Mouse (Mus musculus) hindbrain, embryonic 12.5 days (tissue): ENCODE data around the gene 6330409D20Rik. TPM values are rescaled to one million over a fixed set of nuclear protein-coding genes. Genes with fewer than 3 reads are reported as not detected.

Experiments
- ATAC-seq: fragments of 200-750 bp; cut with Nextera tagmentation; 2 replicates; pipeline ENCODE4 v1.8.0; 2017; ENCODE audit warnings: moderate TSS enrichment; ENCODE audit not compliant: low FRiP score
- H3K27ac ChIP-seq: fragments of 300-500 bp; sonication (generic); 2 replicates; pipeline ENCODE4 v1.5.1; 2016; ENCODE audit warnings: mild to moderate bottlenecking
- H3K27me3 ChIP-seq: fragments of 300-500 bp; sonication (generic); 2 replicates; pipeline ENCODE4 v1.6.1; 2016; ENCODE audit warnings: mild to moderate bottlenecking
- H3K36me3 ChIP-seq: fragments of 300-500 bp; sonication (generic); 2 replicates; pipeline ENCODE4 v1.6.1; 2016; ENCODE audit warnings: mild to moderate bottlenecking
- H3K4me1 ChIP-seq: fragments of 300-500 bp; sonication (generic); 2 replicates; pipeline ENCODE4 v1.6.1; 2016
- H3K4me2 ChIP-seq: fragments of 300-500 bp; sonication (generic); replicated peaks from 2 replicates; pipeline ENCODE4 v1.6.1; 2016; ENCODE audit warnings: mild to moderate bottlenecking
- H3K4me3 ChIP-seq: fragments of 300-500 bp; sonication (generic); 2 replicates; pipeline ENCODE4 v1.5.1; 2016; ENCODE audit warnings: mild to moderate bottlenecking
- H3K9ac ChIP-seq: fragments of 300-500 bp; sonication (generic); 2 replicates; pipeline ENCODE4 v1.6.1; 2016; ENCODE audit warnings: mild to moderate bottlenecking, moderate library complexity
- H3K9me3 ChIP-seq: fragments of 300-500 bp; sonication (generic); replicated peaks from 2 replicates; pipeline ENCODE4 v1.6.1; 2016; ENCODE audit warnings: mild to moderate bottlenecking
- WGBS: fragments of 180-500 bp; shearing (Covaris S2); methylation state at CpG from one replicate; pipeline ENCODE4 v1.1.7; 2016; 5-methylcytosine and 5-hydroxymethylcytosine counted together
- polyA plus RNA-seq: library from polyadenylated mRNA; unstranded; fragments of >200 nt; fragmentation: Nextera tagmentation; extraction: Ambion mirVana; gene quantifications from 2 replicates; pipeline ENCODE4 v1.2.1, GENCODE M21; 2016

Gene 6330409D20Rik
- polyA plus RNA-seq, 1 experiment from 2014 or later, result 2.0 TPM

- no peak within 1 kb of the TSS for H3K9ac ChIP-seq
- H3K4me2 ChIP-seq, result no peak within 1 kb of the TSS
- H3K27me3 ChIP-seq, result no peaks in the 10 kb centered on the region
- no peak within 1 kb of the TSS for H3K27ac ChIP-seq
- ATAC-seq, result no peak
- H3K9me3 ChIP-seq, result no peaks in the 10 kb centered on the region
- no peak within 1 kb of the TSS for H3K4me3 ChIP-seq
- peaks cover 66% of the 10 kb centered on the region for H3K36me3 ChIP-seq
- 85% methylated on average over 2 of the region's 2 CpGs for WGBS
- H3K4me1 ChIP-seq, result no peaks in the 10 kb centered on the region
These were observed 36.8 kb downstream of the 6330409D20Rik start, which contains the start of gene Fpgs for GRCm38 (mm10) chr2:32704021-32704421. Gene Fpgs, minus strand, starts transcription at chr2:32704145.

- Histone ChIP-seq H3K36me3 (peaks cover 57% of the 10 kb centered on the region), H3K9me3 (no peaks in the 10 kb centered on the region), H3K27me3 (no peaks in the 10 kb centered on the region), H3K4me1 (no peaks in the 10 kb centered on the region), H3K9ac (no peak overlapping the region), H3K4me2 (no peak overlapping the region), H3K27ac (no peak overlapping the region), H3K4me3 (no peak overlapping the region)
- WGBS, result 97% methylated on average over 8 of the region's 8 CpGs
- ATAC-seq, result no peak
These were observed 37.8 kb downstream of the 6330409D20Rik start for GRCm38 (mm10) chr2:32703046-32703445.

- 88% methylated on average over 14 of the region's 14 CpGs for WGBS
- Histone ChIP-seq H3K9ac (no peak overlapping the region), H3K4me3 (no peak overlapping the region), H3K9me3 (no peaks in the 10 kb centered on the region), H3K27ac (no peak overlapping the region), H3K4me1 (no peaks in the 10 kb centered on the region), H3K4me2 (no peak overlapping the region), H3K27me3 (no peaks in the 10 kb centered on the region), H3K36me3 (peaks cover 38% of the 10 kb centered on the region)
- no peak for ATAC-seq
These were observed 39.7 kb downstream of the 6330409D20Rik start for GRCm38 (mm10) chr2:32700966-32701743.

- Histone ChIP-seq H3K36me3 (peaks cover 23% of the 10 kb centered on the region), H3K4me3 (no peak overlapping the region), H3K9ac (no peak overlapping the region), H3K27ac (no peak overlapping the region), H3K4me1 (no peaks in the 10 kb centered on the region), H3K4me2 (no peak overlapping the region), H3K9me3 (no peaks in the 10 kb centered on the region), H3K27me3 (no peaks in the 10 kb centered on the region)
- whole genome bisulfite sequencing, result 84% methylated on average over 6 of the region's 6 CpGs
- no peak for ATAC-seq
These were observed 41.1 kb downstream of the 6330409D20Rik start for GRCm38 (mm10) chr2:32699680-32700079.

GRCm38 (mm10) chr2:32694691-32695090 lies 46.1 kb downstream of the 6330409D20Rik start:
- H3K9ac ChIP-seq, result peak overlapping the region; percentile 56; the same call in 1 of the 2 replicates
- 92% methylated on average over 12 of the region's 12 CpGs for WGBS
- H3K27ac ChIP-seq, result no peak overlapping the region
- H3K27me3 ChIP-seq, result 0 out of 2 replicates have a peak, but pooled peaks cover 2% of the 10 kb centered on the region
- no peaks in the 10 kb centered on the region for H3K9me3 ChIP-seq
- 0 out of 2 replicates have a peak, but pooled peaks have one; percentile 11 for ATAC-seq
- H3K36me3 ChIP-seq, result 0 out of 2 replicates have a peak, but pooled peaks cover 3% of the 10 kb centered on the region
- peaks cover 14% of the 10 kb centered on the region for H3K4me1 ChIP-seq
- peak overlapping the region; percentile 78 for H3K4me2 ChIP-seq
- peak overlapping the region; percentile 62 for H3K4me3 ChIP-seq

GRCm38 (mm10) chr2:32693823-32694411 lies 46.9 kb downstream of the 6330409D20Rik start:
- Histone ChIP-seq H3K9me3 (no peaks in the 10 kb centered on the region), H3K4me3 (peak overlapping the region; percentile 62), H3K36me3 (0 out of 2 replicates have a peak, but pooled peaks cover 3% of the 10 kb centered on the region), H3K9ac (peak overlapping the region; percentile 78), H3K27me3 (0 out of 2 replicates have a peak, but pooled peaks cover 2% of the 10 kb centered on the region), H3K4me2 (peak overlapping the region; percentile 78), H3K4me1 (peaks cover 14% of the 10 kb centered on the region), H3K27ac (peak overlapping the region; percentile 77)
- ATAC-seq, result peak; percentile 98
- WGBS, result under 1% methylated on average over 51 of the region's 51 CpGs

- WGBS, result 25% methylated on average over 7 of the region's 7 CpGs
These were observed 47.5 kb downstream of the 6330409D20Rik start for GRCm38 (mm10) chr2:32693282-32693681.

GRCm38 (mm10) chr2:32692496-32692895 lies 48.3 kb downstream of the 6330409D20Rik start:
- WGBS, result 93% methylated on average over 14 of the region's 14 CpGs
- Histone ChIP-seq H3K4me1 (peaks cover 14% of the 10 kb centered on the region), H3K36me3 (peaks cover 12% of the 10 kb centered on the region), H3K9me3 (no peaks in the 10 kb centered on the region), H3K4me2 (no peak overlapping the region), H3K9ac (peak overlapping the region; percentile 78; the same call in 1 of the 2 replicates), H3K27ac (no peak overlapping the region), H3K4me3 (no peak overlapping the region), H3K27me3 (0 out of 2 replicates have a peak, but pooled peaks cover 2% of the 10 kb centered on the region)
- ATAC-seq, result no peak

More at GRCm38 (mm10) chr2:32693282-32693681, 47.5 kb downstream of the 6330409D20Rik start:
- Histone ChIP-seq H3K4me1 (peaks cover 14% of the 10 kb centered on the region), H3K9ac (peak overlapping the region; percentile 78), H3K27ac (no peak overlapping the region), H3K27me3 (0 out of 2 replicates have a peak, but pooled peaks cover 2% of the 10 kb centered on the region), H3K36me3 (peaks cover 4% of the 10 kb centered on the region), H3K4me2 (peak overlapping the region; percentile 78), H3K4me3 (peak overlapping the region; percentile 62), H3K9me3 (no peaks in the 10 kb centered on the region)
- ATAC-seq, result no peak

GRCm38 (mm10) chr2:32691041-32691440 lies 49.8 kb downstream of the 6330409D20Rik start:
- no peak overlapping the region for H3K4me3 ChIP-seq

GRCm38 (mm10) chr2:32689420-32689819 lies 51.4 kb downstream of the 6330409D20Rik start:
- ATAC-seq, result no peak
- peaks cover 14% of the 10 kb centered on the region for H3K4me1 ChIP-seq
- no peak overlapping the region for H3K4me2 ChIP-seq
- 0 out of 2 replicates have a peak, but pooled peaks cover 2% of the 10 kb centered on the region for H3K27me3 ChIP-seq
- H3K4me3 ChIP-seq, result no peak overlapping the region
- H3K9ac ChIP-seq, result no peak overlapping the region
- no peaks in the 10 kb centered on the region for H3K9me3 ChIP-seq
- 20% methylated on average over 5 of the region's 5 CpGs for WGBS
- H3K36me3 ChIP-seq, result peaks cover 41% of the 10 kb centered on the region
- H3K27ac ChIP-seq, result no peak overlapping the region

More at GRCm38 (mm10) chr2:32691041-32691440, 49.8 kb downstream of the 6330409D20Rik start:
- H3K27me3 ChIP-seq, result 0 out of 2 replicates have a peak, but pooled peaks cover 2% of the 10 kb centered on the region
- H3K4me1 ChIP-seq, result peaks cover 14% of the 10 kb centered on the region
- no peaks in the 10 kb centered on the region for H3K9me3 ChIP-seq
- H3K9ac ChIP-seq, result no peak overlapping the region
- no peak overlapping the region for H3K4me2 ChIP-seq
- 86% methylated on average over 11 of the region's 11 CpGs for WGBS
- H3K36me3 ChIP-seq, result peaks cover 25% of the 10 kb centered on the region
- no peak for ATAC-seq
- no peak overlapping the region for H3K27ac ChIP-seq

GRCm38 (mm10) chr2:32687562-32687961 lies 53.3 kb downstream of the 6330409D20Rik start:
- H3K4me1 ChIP-seq, result peaks cover 4% of the 10 kb centered on the region; the same call in 1 of the 2 replicates
- peaks cover 56% of the 10 kb centered on the region for H3K36me3 ChIP-seq
- H3K27me3 ChIP-seq, result 0 out of 2 replicates have a peak, but pooled peaks cover under 1% of the 10 kb centered on the region
- no peaks in the 10 kb centered on the region for H3K9me3 ChIP-seq
- H3K27ac ChIP-seq, result no peak overlapping the region
- H3K9ac ChIP-seq, result no peak overlapping the region
- H3K4me2 ChIP-seq, result no peak overlapping the region
- ATAC-seq, result no peak
- H3K4me3 ChIP-seq, result no peak overlapping the region
- WGBS, result 87% methylated on average over 8 of the region's 8 CpGs

GRCm38 (mm10) chr2:32686640-32687039 lies 54.2 kb downstream of the 6330409D20Rik start:
- Histone ChIP-seq H3K4me1 (peaks cover 6% of the 10 kb centered on the region; the same call in 1 of the 2 replicates), H3K27me3 (no peaks in the 10 kb centered on the region), H3K4me2 (no peak overlapping the region), H3K9ac (no peak overlapping the region), H3K36me3 (peaks cover 58% of the 10 kb centered on the region), H3K4me3 (no peak overlapping the region), H3K27ac (no peak overlapping the region), H3K9me3 (no peaks in the 10 kb centered on the region)
- ATAC-seq, result no peak
- 96% methylated on average over 6 of the region's 6 CpGs for WGBS
